Mouse (Mus musculus): ENCODE measurements around the gene Sgpp1.
"Not testable (repeated sequence)": the region's sequence is repeated elsewhere in the genome, so short reads cannot be mapped to it uniquely, and the experiment has no call there.

The Sgpp1 gene

GRCm38 (mm10) chr12:75701173-75702083, 34.1 kb downstream of the Sgpp1 start:
- in situ Hi-C loops (cut with MboI, MseI) = no loop called here

GRCm38 (mm10) chr12:75698692-75699091, 36.8 kb downstream of the Sgpp1 start:
- in situ Hi-C loops (cut with MboI, MseI) = no loop called here

DNA sequence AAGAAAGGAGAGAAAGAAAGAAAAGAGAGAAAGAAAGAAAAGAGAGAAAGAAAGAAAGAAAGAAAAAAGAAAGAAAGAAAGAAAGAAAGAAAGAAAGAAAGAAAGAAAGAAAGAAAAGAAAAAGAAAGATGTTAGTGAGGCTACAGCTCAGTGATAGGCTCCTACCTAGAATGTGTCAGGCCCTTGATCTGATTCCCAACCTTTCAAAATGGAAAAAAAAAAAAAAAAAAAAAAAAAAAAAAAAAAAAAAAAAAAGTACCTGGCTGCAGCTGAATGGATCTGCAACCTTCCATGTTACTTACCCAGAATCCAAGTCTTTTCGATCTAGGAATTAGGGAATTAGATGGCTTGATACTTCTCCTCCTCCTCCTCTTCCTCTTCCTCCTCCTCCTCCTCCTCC, 39.7 kb downstream of the Sgpp1 start:
- in situ Hi-C loops (cut with MboI, MseI) = not testable (repeated sequence)

GRCm38 (mm10) chr12:75689003-75689402, 46.5 kb downstream of the Sgpp1 start:
- in situ Hi-C loops (cut with MboI, MseI) = no loop called here

DNA sequence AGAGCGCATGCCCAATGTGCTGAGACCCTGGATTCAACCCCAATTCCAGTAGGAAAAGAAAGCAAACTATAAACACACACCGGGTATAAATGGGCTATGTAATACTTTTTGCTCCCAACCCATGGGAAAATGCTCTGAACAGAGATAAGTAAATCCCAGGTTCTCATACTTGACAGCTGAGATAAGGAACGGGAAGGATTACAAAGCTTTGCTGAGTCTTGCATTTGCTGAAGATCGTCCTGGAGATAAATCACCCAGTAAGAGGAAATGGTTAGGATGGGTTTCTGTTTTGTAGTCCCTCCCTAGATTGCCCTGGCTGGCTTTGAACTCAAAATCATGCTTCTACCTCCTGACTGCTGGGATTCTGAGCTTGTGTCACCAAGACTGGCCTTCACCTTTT, 48.2 kb downstream of the Sgpp1 start:
- in situ Hi-C loops (cut with MboI, MseI) = no loop called here

- in situ Hi-C loops (cut with MboI, MseI) = loop anchor here in 1 of 2 experiments (5.0 kb wide), 1 partner anchor 33 kb away; no protein-coding TSS in a partner anchor
Observed at GRCm38 (mm10) chr12:75684026-75684425, 51.5 kb downstream of the Sgpp1 start.

GRCm38 (mm10) chr12:75683598-75683997, 51.9 kb downstream of the Sgpp1 start:
- in situ Hi-C loops (cut with MboI, MseI) = loop anchor here in 1 of 2 experiments (5.0 kb wide), 1 partner anchor 34 kb away; no protein-coding TSS in a partner anchor

GRCm38 (mm10) chr12:75682842-75683241, 52.7 kb downstream of the Sgpp1 start:
- in situ Hi-C loops (cut with MboI, MseI) = loop anchor here in 1 of 2 experiments (5.0 kb wide), 1 partner anchor 34 kb away; no protein-coding TSS in a partner anchor

DNA sequence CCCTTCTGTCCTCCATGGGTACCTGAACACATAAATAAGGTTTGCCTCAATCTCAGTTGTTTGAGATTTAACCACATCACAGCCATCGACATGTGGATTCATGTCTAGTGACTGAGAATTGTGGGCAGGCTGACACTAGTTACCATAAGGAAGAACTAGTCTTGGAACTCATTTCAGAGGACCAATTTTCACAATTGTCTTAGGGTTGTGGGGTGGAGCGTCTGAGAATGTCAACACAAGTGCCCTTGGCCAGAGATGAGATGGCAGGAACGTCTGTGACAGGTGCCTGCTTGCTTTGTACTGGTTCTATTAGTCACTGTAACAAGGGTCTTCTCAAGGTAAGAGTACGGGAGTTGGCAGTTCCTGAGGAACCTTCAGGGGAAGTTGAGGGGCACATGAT, 54.4 kb downstream of the Sgpp1 start:
- in situ Hi-C loops (cut with MboI, MseI) = loop anchor here in 1 of 2 experiments (5.0 kb wide), 1 partner anchor 36 kb away; no protein-coding TSS in a partner anchor

GRCm38 (mm10) chr12:75678393-75678792, 57.1 kb downstream of the Sgpp1 start:
- in situ Hi-C loops (cut with MboI, MseI) = loop anchor here in 1 of 2 experiments (10.0 kb wide), 1 partner anchor 716 kb away; no protein-coding TSS in a partner anchor

DNA sequence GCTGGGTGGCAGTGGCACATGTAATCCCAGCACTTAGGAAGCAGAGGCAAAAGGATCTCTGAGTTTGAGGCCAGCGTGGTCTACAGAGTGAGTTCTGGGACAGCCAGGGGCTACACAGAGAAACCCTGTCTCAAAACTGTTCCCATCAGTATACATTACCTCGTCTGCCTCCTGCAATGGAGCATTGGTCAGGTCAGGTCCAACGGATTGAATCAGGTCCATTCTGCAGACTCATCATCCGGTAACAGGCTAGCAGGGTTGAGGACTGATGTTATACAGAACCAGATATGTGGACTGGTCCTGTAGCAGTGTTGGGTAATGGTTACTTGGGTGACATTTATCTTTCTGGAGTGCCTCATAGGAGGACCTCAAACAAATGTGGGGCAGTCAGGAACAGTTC, 62.9 kb downstream of the Sgpp1 start:
- in situ Hi-C loops (cut with MboI, MseI) = loop anchor here (5.0 to 10.0 kb wide), 2 partner anchors 100 to 722 kb away; no protein-coding TSS in a partner anchor

- in situ Hi-C loops (cut with MboI, MseI) = loop anchor here (5.0 to 10.0 kb wide), 2 partner anchors 100 to 723 kb away; no protein-coding TSS in a partner anchor
Observed at GRCm38 (mm10) chr12:75671759-75672315, 63.7 kb downstream of the Sgpp1 start.

DNA sequence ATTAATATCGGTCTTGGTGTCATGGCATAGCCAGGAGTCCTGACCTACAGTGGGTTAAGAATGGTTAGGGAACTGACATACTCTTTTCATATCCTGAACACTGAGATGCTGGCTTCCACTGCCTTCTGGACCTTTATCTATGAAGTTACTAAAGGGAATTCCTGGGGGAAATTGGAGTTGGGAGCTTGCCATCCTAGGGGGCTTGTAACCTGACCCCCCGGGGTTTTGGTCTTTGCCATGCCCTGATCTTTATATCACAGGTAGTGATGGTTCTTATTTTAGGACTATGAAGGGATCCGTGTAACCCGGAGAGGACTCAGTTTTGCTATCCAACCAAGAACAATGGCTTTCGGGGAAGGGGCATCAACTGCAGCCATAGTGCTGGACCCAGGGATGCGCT, 64.9 kb downstream of the Sgpp1 start:
- in situ Hi-C loops (cut with MboI, MseI) = loop anchor here (5.0 to 10.0 kb wide), 2 partner anchors 102 to 724 kb away; no protein-coding TSS in a partner anchor

DNA sequence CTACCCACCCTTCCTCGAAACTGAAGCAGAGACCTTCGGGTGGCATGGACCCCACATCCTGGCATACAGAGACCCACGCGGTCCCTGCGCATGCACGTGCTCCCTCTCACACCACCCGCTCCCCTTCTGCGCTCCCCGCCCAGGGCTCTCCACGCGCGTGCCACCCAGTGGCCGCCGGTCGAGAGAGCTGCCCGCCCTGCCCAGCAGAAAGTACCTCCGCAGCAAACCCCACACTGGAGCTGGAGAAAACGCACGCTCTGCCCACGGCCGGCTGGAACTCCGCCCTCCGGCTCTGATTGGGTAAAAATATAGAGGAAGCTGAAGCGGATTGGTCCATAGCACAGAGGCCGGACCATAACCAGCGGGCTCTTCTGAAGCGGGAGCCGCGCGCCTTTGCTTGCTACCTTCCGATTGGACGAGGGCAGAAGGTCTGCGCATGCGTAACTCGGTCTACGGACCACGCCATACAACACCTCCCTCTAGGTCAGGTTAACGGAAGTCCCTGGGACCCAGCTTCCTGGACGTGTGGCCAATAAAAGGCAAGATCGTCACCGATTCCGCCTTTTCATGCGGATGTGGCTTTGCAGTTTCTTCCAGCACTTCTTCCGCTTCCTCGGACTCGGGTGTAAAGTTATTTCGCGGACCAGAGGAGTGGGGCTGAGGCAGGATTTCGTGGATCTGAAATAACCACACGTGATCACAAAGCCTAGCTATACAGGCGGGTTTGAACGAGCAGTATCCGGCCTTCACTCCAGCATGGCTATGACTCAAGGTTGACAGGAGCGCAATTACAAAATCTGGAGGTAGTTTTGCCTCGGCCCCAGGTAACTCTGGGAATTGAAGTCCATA, 66.0 kb downstream of the Sgpp1 start, which contains the start of gene Wdr89:
Wdr89 (minus strand) TSS at position 280 of the 849 bp plus-strand sequence.
- in situ Hi-C loops (cut with MboI, MseI) = loop anchor here (5.0 to 10.0 kb wide), 4 partner anchors 68 to 725 kb away; partner anchors contain the start of gene Sgpp1 (in 1 of the 2)

DNA sequence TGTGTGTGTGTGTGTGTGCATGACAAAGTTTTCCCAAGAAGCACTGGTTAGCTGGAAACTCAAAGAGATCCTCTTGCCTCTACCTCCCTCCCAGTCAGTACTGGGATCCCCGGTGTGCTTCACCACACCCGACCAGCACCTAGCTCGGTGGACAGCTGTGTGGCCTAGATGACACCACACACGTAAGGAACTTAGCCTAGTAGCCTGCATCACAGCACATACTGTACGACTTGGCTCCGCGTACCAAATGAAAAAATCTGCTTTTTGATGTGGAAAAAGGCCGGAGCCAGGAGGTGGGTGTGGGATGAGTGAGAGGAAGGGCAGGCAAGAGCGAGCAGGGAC, 66.6 kb downstream of the Sgpp1 start:
- in situ Hi-C loops (cut with MboI, MseI) = loop anchor here (5.0 kb wide), 2 partner anchors 68 to 382 kb away; partner anchors contain the start of gene Sgpp1 (in 1 of the 2)

- in situ Hi-C loops (cut with MboI, MseI) = loop anchor here (5.0 kb wide), 2 partner anchors 69 to 381 kb away; partner anchors contain the start of gene Sgpp1 (in 1 of the 2)
Observed at GRCm38 (mm10) chr12:75668221-75668620, 67.3 kb downstream of the Sgpp1 start.

DNA sequence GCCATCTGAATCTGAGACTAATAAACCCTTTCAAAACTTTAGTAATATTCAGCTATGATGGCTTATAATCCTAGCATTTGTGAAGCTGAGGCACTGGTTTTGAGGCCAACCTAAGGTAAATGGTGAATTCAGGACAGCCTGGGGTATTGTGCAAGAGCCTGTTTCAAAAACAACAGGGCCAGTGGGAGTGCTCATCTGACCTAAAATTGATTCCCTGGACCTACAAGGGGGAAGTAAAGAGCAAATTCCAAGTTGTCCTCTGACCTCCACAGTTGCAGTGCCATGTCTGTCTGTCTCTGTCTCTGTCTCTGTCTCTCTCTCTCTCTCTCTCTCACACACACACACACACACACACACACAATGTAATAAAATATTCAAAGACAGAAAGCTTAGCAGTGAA, 68.6 kb downstream of the Sgpp1 start:
- in situ Hi-C loops (cut with MboI, MseI) = loop anchor here (5.0 kb wide), 2 partner anchors 70 to 380 kb away; partner anchors contain the start of gene Sgpp1 (in 1 of the 2)

- in situ Hi-C loops (cut with MboI, MseI) = no loop called here
Observed at GRCm38 (mm10) chr12:75664516-75664810, 71.1 kb downstream of the Sgpp1 start.

All from T-helper 17 cell (primary cell).